Mouse (Mus musculus) embryonic stem cell, embryonic (primary cell): Measurements from ENCODE around the gene Rab6a.

Source experiments
- CTCF ChIA-PET, 4 experiments: fragments of 300-600 bp in 2 of 4; fragments of 350-600 bp in 2 of 4; sonication (Branson Sonifier 250); formaldehyde crosslinking; loops; one replicate each; lab custom pipeline; 2022; ENCODE audit warnings: inconsistent platforms in 2 of 4; lab: Charles Lee
- POLR2A ChIA-PET, 4 experiments: fragments of 300-600 bp in 2 of 4; fragments of 350-600 bp in 2 of 4; sonication (Branson Sonifier 250); formaldehyde crosslinking; loops; one replicate each; lab custom pipeline; 2022; ENCODE audit warnings: antibody characterized with exemption in 4 of 4, inconsistent platforms in 1 of 4; lab: Charles Lee

The Rab6a gene

DNA sequence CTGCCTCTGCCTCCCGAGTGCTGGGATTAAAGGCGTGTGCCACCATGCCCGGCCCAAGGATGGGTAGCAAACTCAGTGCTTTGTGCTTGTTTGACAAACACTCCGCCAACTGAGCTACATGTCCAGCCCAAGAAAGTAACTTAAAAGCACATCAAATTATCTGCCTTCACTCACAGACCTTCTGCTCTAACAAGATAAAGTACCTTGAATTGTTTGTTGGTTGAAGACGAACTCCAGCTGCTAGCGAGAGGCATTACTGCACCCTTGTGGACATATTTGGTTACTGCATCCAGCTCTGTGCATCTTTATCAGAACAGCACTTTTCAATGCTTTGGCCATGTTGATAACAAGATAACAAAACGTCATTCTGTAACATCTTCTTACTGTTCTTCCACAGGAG lies 77.3 kb downstream of the Rab6a start:
- CTCF ChIA-PET = interaction anchor here (0.6 to 4.9 kb wide), 73 partner anchors 8 to 463 kb away, joined by 3 to 44 read pairs (median 4); partner anchors contain the start of genes Fam168a (in 3 of the 4) and Relt (in 3 of the 4)
- POLR2A ChIA-PET = interaction anchor here in 3 of 4 experiments (0.6 to 2.4 kb wide), 18 partner anchors 8 to 259 kb away, joined by 3 to 12 read pairs (median 4); partner anchors contain the start of genes Fam168a (in 3 of the 3), Rab6a (in 1 of the 3) and Relt (in 1 of the 3)

DNA sequence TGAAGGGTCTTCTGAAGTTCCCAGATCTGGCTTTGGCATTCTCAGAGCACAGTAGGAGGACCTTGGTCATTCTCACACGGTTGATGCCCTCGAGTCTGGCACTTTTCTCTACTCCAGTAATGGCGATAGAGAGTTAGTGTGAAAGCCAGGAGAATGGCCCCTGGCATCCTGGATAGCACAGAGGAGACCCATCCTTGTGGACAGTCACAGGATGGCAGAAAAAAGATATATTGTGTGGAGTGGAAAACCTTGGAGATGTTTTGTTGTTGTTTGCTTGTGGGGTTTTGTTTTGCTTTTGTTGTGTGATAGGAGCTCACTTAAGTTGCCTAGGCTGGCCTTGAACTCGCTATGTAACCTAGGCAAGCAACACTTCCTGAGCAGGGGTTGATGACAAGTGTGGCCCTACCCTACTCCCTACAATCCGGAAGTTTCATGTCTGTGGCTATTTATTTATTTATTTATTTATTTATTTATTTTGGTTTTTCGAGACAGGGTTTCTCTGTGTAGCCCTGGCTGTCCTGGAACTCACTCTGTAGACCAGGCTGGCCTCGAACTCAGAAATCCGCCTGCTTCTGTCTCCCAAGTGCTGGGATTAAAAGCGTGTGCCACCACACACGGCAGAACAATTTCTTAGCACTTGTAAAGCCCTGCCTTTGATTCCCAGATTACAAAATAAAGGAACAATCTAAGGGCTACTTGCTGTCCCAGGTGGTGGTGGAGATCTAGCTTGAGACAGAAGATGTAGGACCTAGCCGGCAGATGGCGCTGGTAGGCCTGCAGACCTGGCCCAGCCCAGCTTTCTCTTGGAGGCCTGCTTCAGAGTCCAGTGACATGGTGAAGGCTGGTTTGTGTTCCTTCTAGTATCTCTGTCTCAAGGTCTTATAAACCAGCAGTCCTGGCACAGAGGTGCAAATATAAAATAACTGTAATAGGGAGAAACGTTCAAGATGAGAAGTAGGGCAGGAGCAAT lies 78.1 kb downstream of the Rab6a start:
- POLR2A ChIA-PET = interaction anchor here (0.5 to 2.4 kb wide), 26 partner anchors 9 to 258 kb away, joined by 3 to 12 read pairs (median 4); partner anchors contain the start of genes Fam168a (in 3 of the 4) and Relt (in 3 of the 4)
- CTCF ChIA-PET = interaction anchor here (0.6 to 4.9 kb wide), 101 partner anchors 8 to 462 kb away, joined by 3 to 44 read pairs (median 4); partner anchors contain the start of genes Relt (in 3 of the 4) and Fam168a (in 2 of the 4)

DNA sequence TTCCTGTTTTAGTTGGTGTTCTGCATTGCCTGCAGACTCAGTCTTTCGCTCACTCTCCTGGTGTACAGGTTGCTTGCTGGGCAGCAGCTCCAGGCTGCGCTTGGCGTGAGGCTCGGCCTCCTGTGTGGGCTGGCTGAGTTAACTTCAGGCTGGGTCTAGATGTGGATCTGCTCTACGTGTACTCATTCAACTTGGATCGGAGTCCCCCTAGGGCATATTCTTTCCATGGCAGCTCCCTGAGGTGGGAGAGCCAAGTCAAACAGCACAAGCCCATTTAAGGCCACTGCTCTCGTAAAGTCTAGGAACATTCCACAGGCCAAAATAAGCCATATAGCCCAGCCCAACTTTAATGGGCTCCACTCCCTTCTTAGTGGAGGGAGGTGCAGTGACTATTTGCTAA lies 81.3 kb downstream of the Rab6a start:
- ChIA-PET POLR2A (interaction anchor here in 2 of 4 experiments (0.6 to 2.4 kb wide), 9 partner anchors 10 to 154 kb away, joined by 3 to 11 read pairs (median 3); partner anchors contain the start of gene Fam168a (in 1 of the 2)), CTCF (interaction anchor here in 2 of 4 experiments (0.6 to 0.8 kb wide), 2 partner anchors 9 to 25 kb away, joined by 3 read pairs; no protein-coding TSS in a partner anchor)
